Mouse (Mus musculus) limb, embryonic 11.5 days (tissue): ENCODE data around the gene Ddi1. TPM values are rescaled to one million over a fixed set of nuclear protein-coding genes. Genes with fewer than 3 reads are reported as not detected.
"Not testable (repeated sequence)": the region's sequence is repeated elsewhere in the genome, so short reads cannot be mapped to it uniquely, and the experiment has no call there.

ENCODE experiments used
- ATAC-seq: fragments of 200-750 bp; cut with Nextera tagmentation; 2 replicates; pipeline ENCODE4 v1.8.0; 2017; ENCODE audit warnings: low read depth; ENCODE audit not compliant: insufficient number of reproducible peaks, low FRiP score, low TSS enrichment
- DNase-seq: peaks from one replicate; pipeline ENCODE4 v3.0.0-alpha.2; 2015; ENCODE audit warnings: low spot score
- H3K27ac ChIP-seq: fragments of 300-500 bp; sonication (generic); replicated peaks from 2 replicates; pipeline ENCODE4 v1.5.1; 2014; ENCODE audit warnings: low read depth, mild to moderate bottlenecking, low read length
- H3K27me3 ChIP-seq: fragments of 300-500 bp; sonication (generic); 2 replicates; pipeline ENCODE4 v1.6.1; 2014; ENCODE audit warnings: mild to moderate bottlenecking, low read length, mixed read lengths; ENCODE audit not compliant: control insufficient read depth, insufficient read depth
- H3K36me3 ChIP-seq: fragments of 300-500 bp; sonication (generic); 2 replicates; pipeline ENCODE4 v1.6.1; 2014; ENCODE audit warnings: mild to moderate bottlenecking, low read length, moderate library complexity, mixed read lengths; ENCODE audit not compliant: control insufficient read depth, insufficient read depth
- H3K4me1 ChIP-seq: fragments of 300-500 bp; sonication (generic); 2 replicates; pipeline ENCODE4 v1.6.1; 2014; ENCODE audit warnings: low read length, mixed read lengths; ENCODE audit not compliant: control insufficient read depth, insufficient read depth
- H3K4me2 ChIP-seq: fragments of 300-500 bp; sonication (generic); 2 replicates; pipeline ENCODE4 v1.6.1; 2014; ENCODE audit warnings: low read depth, mild to moderate bottlenecking, moderate library complexity; ENCODE audit not compliant: severe bottlenecking
- H3K4me3 ChIP-seq: fragments of 300-500 bp; sonication (generic); 2 replicates; pipeline ENCODE4 v1.5.1; 2014; ENCODE audit warnings: low read depth, low read length
- H3K9ac ChIP-seq: fragments of 300-500 bp; sonication (generic); 2 replicates; pipeline ENCODE4 v1.6.1; 2014; ENCODE audit warnings: mild to moderate bottlenecking, low read length
- H3K9me3 ChIP-seq: fragments of 300-500 bp; sonication (generic); 2 replicates; pipeline ENCODE4 v1.6.1; 2016; ENCODE audit warnings: low read length; ENCODE audit not compliant: control insufficient read depth
- WGBS: fragments of 180-500 bp; shearing (Covaris S2); extraction: QIAGEN DNeasy Blood & Tissue Kit; methylation state at CpG from one replicate; pipeline ENCODE4 v1.1.7; 2014; 5-methylcytosine and 5-hydroxymethylcytosine counted together
- polyA plus RNA-seq: library from polyadenylated mRNA; unstranded; fragments of >200 nt; fragmentation: Nextera tagmentation; extraction: Ambion mirVana; gene quantifications from 2 replicates; pipeline ENCODE4 v1.2.1, GENCODE M21; 2014

Gene Ddi1
- polyA plus RNA-seq, 1 experiment from 2014 or later: 0.07 TPM

- no peak overlapping the region for H3K27ac ChIP-seq
- no peak overlapping the region for H3K4me3 ChIP-seq
- no peak for ATAC-seq
- H3K36me3 ChIP-seq: no peaks in the 10 kb centered on the region
- WGBS: 65% methylated on average over 1 of the region's 1 CpGs
- no peaks in the 10 kb centered on the region for H3K4me1 ChIP-seq
- no peak overlapping the region for H3K9ac ChIP-seq
- DNase-seq: no peak
- H3K27me3 ChIP-seq: no peaks in the 10 kb centered on the region
- H3K9me3 ChIP-seq: no peaks in the 10 kb centered on the region
- no peak overlapping the region for H3K4me2 ChIP-seq
These were observed 6.7 kb upstream of the Ddi1 start for GRCm38 (mm10) chr9:6276395-6276794.

GRCm38 (mm10) chr9:6264820-6265219 is 4.8 kb downstream of the Ddi1 start:
- Histone ChIP-seq H3K27me3 (no peaks in the 10 kb centered on the region), H3K9me3 (no peaks in the 10 kb centered on the region), H3K4me2 (no peak overlapping the region), H3K9ac (no peak overlapping the region), H3K27ac (no peak overlapping the region), H3K4me1 (no peaks in the 10 kb centered on the region), H3K4me3 (no peak overlapping the region), H3K36me3 (no peaks in the 10 kb centered on the region)
- no peak for DNase-seq
- 87% methylated on average over 2 of the region's 2 CpGs for WGBS
- ATAC-seq: no peak

- Histone ChIP-seq H3K4me2 (no peak overlapping the region), H3K9ac (no peak overlapping the region), H3K36me3 (no peaks in the 10 kb centered on the region), H3K9me3 (no peaks in the 10 kb centered on the region), H3K27ac (no peak overlapping the region), H3K4me3 (no peak overlapping the region), H3K4me1 (no peaks in the 10 kb centered on the region), H3K27me3 (no peaks in the 10 kb centered on the region)
- ATAC-seq: no peak
- no peak for DNase-seq
These were observed 12.6 kb downstream of the Ddi1 start for GRCm38 (mm10) chr9:6257072-6257471.

GRCm38 (mm10) chr9:6251990-6252389 is 17.7 kb downstream of the Ddi1 start:
- no peak overlapping the region for H3K9ac ChIP-seq
- no peaks in the 10 kb centered on the region for H3K4me1 ChIP-seq
- no peak overlapping the region for H3K4me3 ChIP-seq
- H3K4me2 ChIP-seq: no peak overlapping the region
- no peak overlapping the region for H3K27ac ChIP-seq
- H3K9me3 ChIP-seq: no peaks in the 10 kb centered on the region
- DNase-seq: no peak
- WGBS: 72% methylated on average over 2 of the region's 2 CpGs
- no peaks in the 10 kb centered on the region for H3K36me3 ChIP-seq
- no peaks in the 10 kb centered on the region for H3K27me3 ChIP-seq
- ATAC-seq: no peak

GRCm38 (mm10) chr9:6250320-6250719 is 19.3 kb downstream of the Ddi1 start:
- Histone ChIP-seq H3K36me3 (no peaks in the 10 kb centered on the region), H3K27me3 (no peaks in the 10 kb centered on the region), H3K4me3 (no peak overlapping the region), H3K4me1 (no peaks in the 10 kb centered on the region), H3K4me2 (no peak overlapping the region), H3K9ac (no peak overlapping the region), H3K9me3 (no peaks in the 10 kb centered on the region), H3K27ac (no peak overlapping the region)
- DNase-seq (no peak), ATAC-seq (no peak)
- 50% methylated on average over 1 of the region's 1 CpGs for WGBS

GRCm38 (mm10) chr9:6235982-6236381 is 33.7 kb downstream of the Ddi1 start:
- H3K27ac ChIP-seq, H3K9ac ChIP-seq, H3K36me3 ChIP-seq, DNase-seq, H3K4me3 ChIP-seq, H3K27me3 ChIP-seq, H3K4me2 ChIP-seq, H3K4me1 ChIP-seq, ATAC-seq, H3K9me3 ChIP-seq: not testable (repeated sequence)
- 97% methylated on average over 1 of the region's 1 CpGs for WGBS

GRCm38 (mm10) chr9:6217505-6217904 is 52.1 kb downstream of the Ddi1 start:
- Histone ChIP-seq H3K4me2 (no peak overlapping the region), H3K27ac (no peak overlapping the region), H3K27me3 (no peaks in the 10 kb centered on the region), H3K4me1 (no peaks in the 10 kb centered on the region), H3K4me3 (no peak overlapping the region), H3K9me3 (no peaks in the 10 kb centered on the region), H3K36me3 (no peaks in the 10 kb centered on the region), H3K9ac (no peak overlapping the region)
- 69% methylated on average over 1 of the region's 1 CpGs for WGBS
- ATAC-seq: no peak
- DNase-seq: no peak

- H3K27me3 ChIP-seq: no peaks in the 10 kb centered on the region
- H3K9me3 ChIP-seq: no peaks in the 10 kb centered on the region
- H3K4me1 ChIP-seq: no peaks in the 10 kb centered on the region
- H3K4me2 ChIP-seq: no peak overlapping the region
- 65% methylated on average over 5 of the region's 5 CpGs for WGBS
- no peak overlapping the region for H3K9ac ChIP-seq
- H3K36me3 ChIP-seq: no peaks in the 10 kb centered on the region
- no peak overlapping the region for H3K27ac ChIP-seq
- H3K4me3 ChIP-seq: no peak overlapping the region
- DNase-seq: no peak
- ATAC-seq: no peak
These were observed 56.8 kb downstream of the Ddi1 start for GRCm38 (mm10) chr9:6212862-6213261.
